Mouse (Mus musculus): ENCODE data around the gene Atrnl1. TPM values are rescaled to one million over a fixed set of nuclear protein-coding genes. Genes with fewer than 3 reads are reported as not detected.

Atrnl1 gene
- polyA plus RNA-seq, 1 experiment: not detected

- WGBS: 84% methylated on average over 9 of the region's 9 CpGs
- Histone ChIP-seq H3K4me1 (ENCODE audit: control insufficient read depth, insufficient read depth, low read length) (0 out of 2 replicates have a peak, but pooled peaks cover 3% of the 10 kb centered on the region), H3K27ac (ENCODE audit: insufficient read depth, low read depth, low read length) (no peak overlapping the region), H3K4me3 (ENCODE audit: insufficient read depth, low read depth, low read length) (no peak overlapping the region)
- no peak for TF ChIP-seq CTCF (IDR thresholded peaks at IDR 0.05; ENCODE audit: insufficient read depth, low read depth, low read length)
- no peak for TF ChIP-seq POLR2A (IDR thresholded peaks at IDR 0.05; ENCODE audit: insufficient read depth, low read depth, low read length)
Observed at GRCm38 (mm10) chr19:57619088-57619487, 8.3 kb downstream of the Atrnl1 start.

- Histone ChIP-seq H3K4me1 (ENCODE audit: control insufficient read depth, insufficient read depth, low read length) (0 out of 2 replicates have a peak, but pooled peaks cover 3% of the 10 kb centered on the region), H3K4me3 (ENCODE audit: insufficient read depth, low read depth, low read length) (no peak overlapping the region), H3K27ac (ENCODE audit: insufficient read depth, low read depth, low read length) (no peak overlapping the region)
- TF ChIP-seq POLR2A (IDR thresholded peaks at IDR 0.05; ENCODE audit: insufficient read depth, low read depth, low read length) (no peak), CTCF (IDR thresholded peaks at IDR 0.05; ENCODE audit: insufficient read depth, low read depth, low read length) (no peak)
- WGBS: 91% methylated on average over 19 of the region's 19 CpGs
Observed at GRCm38 (mm10) chr19:57621814-57622213, 11.0 kb downstream of the Atrnl1 start.

- 85% methylated on average over 9 of the region's 9 CpGs for WGBS
- H3K4me1 ChIP-seq (ENCODE audit: control insufficient read depth, insufficient read depth, low read length): peaks cover 4% of the 10 kb centered on the region; the same call in 1 of the 2 replicates
- no peak for TF ChIP-seq POLR2A (IDR thresholded peaks at IDR 0.05; ENCODE audit: insufficient read depth, low read depth, low read length)
- no peak for TF ChIP-seq CTCF (IDR thresholded peaks at IDR 0.05; ENCODE audit: insufficient read depth, low read depth, low read length)
- H3K27ac ChIP-seq (ENCODE audit: insufficient read depth, low read depth, low read length): no peak overlapping the region
- no peak overlapping the region for H3K4me3 ChIP-seq (ENCODE audit: insufficient read depth, low read depth, low read length)
Observed at GRCm38 (mm10) chr19:57625738-57626137, 14.9 kb downstream of the Atrnl1 start.

- no peak for TF ChIP-seq POLR2A (IDR thresholded peaks at IDR 0.05; ENCODE audit: insufficient read depth, low read depth, low read length)
- TF ChIP-seq CTCF (IDR thresholded peaks at IDR 0.05; ENCODE audit: insufficient read depth, low read depth, low read length): no peak
- H3K4me3 ChIP-seq (ENCODE audit: insufficient read depth, low read depth, low read length): no peak overlapping the region
- peaks cover 4% of the 10 kb centered on the region; the same call in 1 of the 2 replicates for H3K4me1 ChIP-seq (ENCODE audit: control insufficient read depth, insufficient read depth, low read length)
- no peak overlapping the region for H3K27ac ChIP-seq (ENCODE audit: insufficient read depth, low read depth, low read length)
- WGBS: 71% methylated on average over 8 of the region's 8 CpGs
Observed at GRCm38 (mm10) chr19:57627251-57627650, 16.4 kb downstream of the Atrnl1 start.

GRCm38 (mm10) chr19:57642536-57642935, 31.7 kb downstream of the Atrnl1 start:
- Histone ChIP-seq H3K4me1 (ENCODE audit: control insufficient read depth, insufficient read depth, low read length) (peaks cover 2% of the 10 kb centered on the region; the same call in 1 of the 2 replicates), H3K27ac (ENCODE audit: insufficient read depth, low read depth, low read length) (no peak overlapping the region), H3K4me3 (ENCODE audit: insufficient read depth, low read depth, low read length) (no peak overlapping the region)
- no peak for TF ChIP-seq CTCF (IDR thresholded peaks at IDR 0.05; ENCODE audit: insufficient read depth, low read depth, low read length)
- no peak for TF ChIP-seq POLR2A (IDR thresholded peaks at IDR 0.05; ENCODE audit: insufficient read depth, low read depth, low read length)
- 94% methylated on average over 21 of the region's 21 CpGs for WGBS

GRCm38 (mm10) chr19:57642980-57643379, 32.1 kb downstream of the Atrnl1 start:
- no peak for TF ChIP-seq POLR2A (IDR thresholded peaks at IDR 0.05; ENCODE audit: insufficient read depth, low read depth, low read length)
- TF ChIP-seq CTCF (IDR thresholded peaks at IDR 0.05; ENCODE audit: insufficient read depth, low read depth, low read length): no peak
- peaks cover 6% of the 10 kb centered on the region; the same call in 1 of the 2 replicates for H3K4me1 ChIP-seq (ENCODE audit: control insufficient read depth, insufficient read depth, low read length)
- no peak overlapping the region for H3K4me3 ChIP-seq (ENCODE audit: insufficient read depth, low read depth, low read length)
- whole genome bisulfite sequencing: 39% methylated on average over 2 of the region's 2 CpGs
- H3K27ac ChIP-seq (ENCODE audit: insufficient read depth, low read depth, low read length): no peak overlapping the region

GRCm38 (mm10) chr19:57648202-57648943, 37.5 kb downstream of the Atrnl1 start:
- peak overlapping the region; percentile 11 for H3K27ac ChIP-seq (ENCODE audit: insufficient read depth, low read depth, low read length)
- 64% methylated on average over 14 of the region's 14 CpGs for WGBS
- H3K4me1 ChIP-seq (ENCODE audit: control insufficient read depth, insufficient read depth, low read length): peaks cover 12% of the 10 kb centered on the region
- TF ChIP-seq CTCF (IDR thresholded peaks at IDR 0.05; ENCODE audit: insufficient read depth, low read depth, low read length) (no peak), POLR2A (IDR thresholded peaks at IDR 0.05; ENCODE audit: insufficient read depth, low read depth, low read length) (no peak)
- no peak overlapping the region for H3K4me3 ChIP-seq (ENCODE audit: insufficient read depth, low read depth, low read length)

GRCm38 (mm10) chr19:57648944-57649271, 38.1 kb downstream of the Atrnl1 start:
- TF ChIP-seq POLR2A (IDR thresholded peaks at IDR 0.05; ENCODE audit: insufficient read depth, low read depth, low read length): no peak
- no peak for TF ChIP-seq CTCF (IDR thresholded peaks at IDR 0.05; ENCODE audit: insufficient read depth, low read depth, low read length)
- H3K27ac ChIP-seq (ENCODE audit: insufficient read depth, low read depth, low read length): peak overlapping the region; percentile 11
- 98% methylated on average over 4 of the region's 4 CpGs for WGBS
- H3K4me3 ChIP-seq (ENCODE audit: insufficient read depth, low read depth, low read length): no peak overlapping the region
- peaks cover 12% of the 10 kb centered on the region for H3K4me1 ChIP-seq (ENCODE audit: control insufficient read depth, insufficient read depth, low read length)

- TF ChIP-seq CTCF (IDR thresholded peaks at IDR 0.05; ENCODE audit: insufficient read depth, low read depth, low read length) (no peak), POLR2A (IDR thresholded peaks at IDR 0.05; ENCODE audit: insufficient read depth, low read depth, low read length) (no peak)
Observed at GRCm38 (mm10) chr19:57655083-57655482, 44.2 kb downstream of the Atrnl1 start.

More at GRCm38 (mm10) chr19:57655083-57655482, 44.2 kb downstream of the Atrnl1 start:
- H3K4me3 ChIP-seq (ENCODE audit: insufficient read depth, low read depth, low read length): no peak overlapping the region
- no peak overlapping the region for H3K27ac ChIP-seq (ENCODE audit: insufficient read depth, low read depth, low read length)
- 58% methylated on average over 2 of the region's 2 CpGs for whole genome bisulfite sequencing
- H3K4me1 ChIP-seq (ENCODE audit: control insufficient read depth, insufficient read depth, low read length): no peaks in the 10 kb centered on the region
